In genomic region chr2:167062497-167062911, GRCm38 (mm10) we compare ENCODE assay signal across 8 mouse cellular contexts. TPM values are rescaled to one million over a fixed set of nuclear protein-coding genes. Genes with fewer than 3 reads are reported as not detected.
A peak's percentile ranks its signal among the peaks of the same experiment; 100 is the strongest.
DNase-seq lines count a peak whose midpoint lies in the region; ATAC-seq lines count a peak whose summit lies in the region.

No protein-coding gene starts in this region.

- H3K9ac ChIP-seq in forebrain, embryonic 16.5 days (replicated peaks; ENCODE audit: low read depth, low read length), result peak overlapping the region; percentile 96

- H3K27me3 ChIP-seq in forebrain, embryonic 16.5 days (replicated peaks; ENCODE audit: control insufficient read depth, insufficient read depth, low read length), result no peaks in the 10 kb centered on the region

- peak; percentile 87 for DNase-seq in ES-CJ7 (ENCODE audit: low read depth, low spot score)
- peak; percentile 86 for DNase-seq in cerebellum, adult 11 months
- DNase-seq in heart, postnatal 36 days, result peak; percentile 94
- DNase-seq in layer of hippocampus, adult 8-10 months (ENCODE audit: low spot score in 2 of 2), result peak; percentile 79 to 83
- peak; percentile 98 for DNase-seq in lung, postnatal 10 days
- DNase-seq in ovary, postnatal 14 days (ENCODE audit: low spot score), result peak; percentile 86
- DNase-seq in thymus, postnatal 10 days (ENCODE audit: low spot score in 2 of 2), result peak; percentile 92

- WGBS in forebrain, embryonic 16.5 days, result under 1% methylated on average over 38 of the region's 60 CpGs

- H3K36me3 ChIP-seq in forebrain, embryonic 16.5 days (ENCODE audit: control insufficient read depth, insufficient read depth), result peaks cover 16% of the 10 kb centered on the region

- no peaks in the 10 kb centered on the region for H3K9me3 ChIP-seq in forebrain, embryonic 16.5 days (ENCODE audit: control insufficient read depth, low read length)

- H3K4me1 ChIP-seq in forebrain, embryonic 16.5 days (replicated peaks; ENCODE audit: control insufficient read depth, insufficient read depth, low read length), result peaks cover 31% of the 10 kb centered on the region

- peak overlapping the region; percentile 50 for H3K4me2 ChIP-seq in forebrain, embryonic 16.5 days (ENCODE audit: low read length)

- H3K4me3 ChIP-seq in forebrain, embryonic 16.5 days (replicated peaks; ENCODE audit: low read length), result peak overlapping the region; percentile 61

- intact Hi-C loops in heart, postnatal 36 days (cut with DNase I), result loop anchor here (5.0 kb wide), 1 partner anchor 430 kb away; the partner anchor contains the start of genes Rnf114 and Spata2

- H3K27ac ChIP-seq in forebrain, embryonic 16.5 days (ENCODE audit: low read length), result peak overlapping the region; percentile 88

- peak; percentile 86 for ATAC-seq in forebrain, embryonic 16.5 days

RNA-seq across cellular contexts. Expression of gene Znfx1, which starts 0.3 kb away (rescaled TPM):
- 8.9 and 9.0 TPM in 2 replicates for polyA plus RNA-seq in forebrain, embryonic 16.5 days (2015; fragmentation: Nextera tagmentation; extraction: Ambion mirVana)
- 10 to 100 TPM; 36.2 to 44.8 TPM for total RNA-seq in heart, postnatal 36 days (2021)
- total RNA-seq in layer of hippocampus, adult 8-10 months (2022), result 10 to 100 TPM; 52.2 to 54.7 (median 52.5) TPM

RNA-seq across cellular contexts. Expression of gene Ddx27, which starts 47.5 kb away (rescaled TPM):
- 41.0 and 45.0 TPM in 2 replicates for polyA plus RNA-seq in forebrain, embryonic 16.5 days (2015; fragmentation: Nextera tagmentation; extraction: Ambion mirVana)
- total RNA-seq in heart, postnatal 36 days (2021), result 10 to 100 TPM; 10.8 to 11.3 TPM
- 10 to 100 TPM; 30.4 to 34.8 (median 33.5) TPM for total RNA-seq in layer of hippocampus, adult 8-10 months (2022)

Comparison
In these comparisons a context has a peak if more than half of its experiments do, and no peak if none do; other contexts are left out.
1. Peak in every context shown above with its lines: DNase-seq, ATAC-seq, H3K4me3 ChIP-seq and H3K27ac ChIP-seq.